Comparison of ENCODE assay signal across 12 mouse cellular contexts in genomic region chr16:57858765-57859201, GRCm38 (mm10).
DNase-seq lines count a peak whose midpoint lies in the region; ATAC-seq and TF ChIP-seq lines count a peak whose summit lies in the region.
"Had no signal": no experiment of that assay in that cellular context is flagged by ENCODE, and none has a peak within 500 bp of the region (broad histone marks: within the 10 kb centered on the region; RNA-seq: fewer than 3 reads in every experiment).

No protein-coding gene starts in this region.

- no peak overlapping the region for H3K4me3 ChIP-seq in gastrocnemius, adult 2 months
- H3K4me3 ChIP-seq in hindbrain, embryonic 14.5 days (replicated peaks; ENCODE audit: low read length): no peak overlapping the region
- H3K4me3 ChIP-seq in midbrain, embryonic 14.5 days (replicated peaks; ENCODE audit: low read depth, low read length): no peak overlapping the region
- H3K4me3 ChIP-seq: limb, embryonic 12.5 days; stomach, embryonic 15.5 days had no signal

- no peaks in the 10 kb centered on the region for H3K36me3 ChIP-seq in hindbrain, embryonic 14.5 days (replicated peaks; ENCODE audit: control insufficient read depth, insufficient read depth)
- no peaks in the 10 kb centered on the region for H3K36me3 ChIP-seq in midbrain, embryonic 14.5 days (ENCODE audit: control insufficient read depth, insufficient read depth, low read length)
- H3K36me3 ChIP-seq: limb, embryonic 12.5 days; stomach, embryonic 15.5 days had no signal

- no peaks in the 10 kb centered on the region for H3K27me3 ChIP-seq in hindbrain, embryonic 14.5 days (ENCODE audit: control insufficient read depth, insufficient read depth, low read length)
- no peaks in the 10 kb centered on the region for H3K27me3 ChIP-seq in midbrain, embryonic 14.5 days (ENCODE audit: control insufficient read depth, insufficient read depth, low read length)
- H3K27me3 ChIP-seq: limb, embryonic 12.5 days; stomach, embryonic 15.5 days had no signal

- H3K27ac ChIP-seq in gastrocnemius, adult 2 months: 0 out of 2 replicates have a peak overlapping the region, but pooled peaks have one; percentile 24
- H3K27ac ChIP-seq in hindbrain, embryonic 14.5 days: no peak overlapping the region
- H3K27ac ChIP-seq in midbrain, embryonic 14.5 days (replicated peaks; ENCODE audit: low read depth, low read length): no peak overlapping the region
- H3K27ac ChIP-seq: limb, embryonic 12.5 days; stomach, embryonic 15.5 days had no signal

- H3K4me2 ChIP-seq in hindbrain, embryonic 14.5 days (replicated peaks): peak overlapping the region; percentile 3; the same call in 1 of the 2 replicates
- H3K4me2 ChIP-seq in midbrain, embryonic 14.5 days (ENCODE audit: low read length): 0 out of 2 replicates have a peak overlapping the region, but pooled peaks have one; percentile 0
- H3K4me2 ChIP-seq: limb, embryonic 12.5 days; stomach, embryonic 15.5 days had no signal

- intact Hi-C loops in gastrocnemius, adult 2 months (cut with DNase I): no loop called here
- intact Hi-C loops in left cerebral cortex, postnatal 4 days (cut with DNase I): no loop called here

- no peaks in the 10 kb centered on the region for H3K4me1 ChIP-seq in hindbrain, embryonic 14.5 days (replicated peaks; ENCODE audit: control insufficient read depth, insufficient read depth, low read length)
- peaks cover 9% of the 10 kb centered on the region; the same call in 1 of the 2 replicates for H3K4me1 ChIP-seq in midbrain, embryonic 14.5 days (ENCODE audit: control insufficient read depth, insufficient read depth, low read length)
- H3K4me1 ChIP-seq: limb, embryonic 12.5 days; stomach, embryonic 15.5 days had no signal

- WGBS in hindbrain, embryonic 14.5 days: 19% methylated on average over 7 of the region's 7 CpGs
- WGBS in midbrain, embryonic 14.5 days: 5% methylated on average over 7 of the region's 7 CpGs

- TF ChIP-seq CTCF in gastrocnemius, adult 2 months (IDR thresholded peaks at IDR 0.05): no peak

- ATAC-seq in common myeloid progenitor, adult 5-6 weeks (replicated peaks; ENCODE audit: low read depth, poor library complexity, severe bottlenecking): peak; percentile 23; the same call in 1 of the 2 replicates
- ATAC-seq in hindbrain, embryonic 14.5 days (ENCODE audit: low FRiP score): peak; percentile 87
- peak; percentile 64 for ATAC-seq in midbrain, embryonic 14.5 days (ENCODE audit: low FRiP score, low TSS enrichment)

- H3K9me3 ChIP-seq in hindbrain, embryonic 14.5 days (ENCODE audit: control insufficient read depth, low read length): no peaks in the 10 kb centered on the region
- no peaks in the 10 kb centered on the region for H3K9me3 ChIP-seq in midbrain, embryonic 14.5 days (ENCODE audit: control insufficient read depth, low read length)
- H3K9me3 ChIP-seq: limb, embryonic 12.5 days; stomach, embryonic 15.5 days had no signal

- H3K9ac ChIP-seq in hindbrain, embryonic 14.5 days: no peak overlapping the region
- H3K9ac ChIP-seq in midbrain, embryonic 14.5 days (replicated peaks; ENCODE audit: low read length): no peak overlapping the region
- H3K9ac ChIP-seq: limb, embryonic 12.5 days; stomach, embryonic 15.5 days had no signal

- DNase-seq in gastrocnemius, adult 2 months: no peak
- no peak for DNase-seq in gastrocnemius, adult 18-20 months (ENCODE audit: low spot score)
- DNase-seq in hindbrain, embryonic 14.5 days (ENCODE audit: low spot score): peak; percentile 39
- DNase-seq in midbrain, embryonic 14.5 days: peak; percentile 50
- no peak for DNase-seq in thymus, postnatal 10 days (ENCODE audit: low spot score in 2 of 2)
- no peak for DNase-seq in right cerebral cortex, postnatal 14 days
- no peak for DNase-seq in left cerebral cortex, postnatal 4 days
- DNase-seq: kidney, adult 18-20 months; lung, postnatal 10 days had no signal

Comparison
In these comparisons a context has a peak if more than half of its experiments do, and no peak if none do; other contexts are left out.
1. DNase-seq: peak in hindbrain, embryonic 14.5 days (single experiment) and midbrain, embryonic 14.5 days (single experiment); none in gastrocnemius, adult 2 months (single experiment), gastrocnemius, adult 18-20 months (single experiment), thymus, postnatal 10 days (0 of 2), right cerebral cortex, postnatal 14 days (single experiment) and left cerebral cortex, postnatal 4 days (single experiment).
2. ATAC-seq: peak in every context shown above with its lines; median percentile 87 in hindbrain, embryonic 14.5 days; 64 in midbrain, embryonic 14.5 days; 23 in common myeloid progenitor, adult 5-6 weeks.